Mouse (Mus musculus) common myeloid progenitor, adult 5-6 weeks (primary cell): ENCODE measurements around the gene Panx3. TPM values are rescaled to one million over a fixed set of nuclear protein-coding genes. Genes with fewer than 3 reads are reported as not detected.

Source experiments
- ATAC-seq: replicated peaks from 2 replicates; pipeline ENCODE4 v1.8.0; 2016; ENCODE audit warnings: low read depth, mild to moderate bottlenecking, moderate TSS enrichment, inconsistent platforms; ENCODE audit not compliant: poor library complexity, severe bottlenecking
- total RNA-seq: library from RNA; stranded (forward); fragments of 200-1000, 187-1606 nt; gene quantifications from 2 replicates; pipeline ENCODE4 v1.2.3, GENCODE M21; 2017

Panx3 gene
- total RNA-seq, 1 experiment from 2014 or later = not detected

GRCm38 (mm10) chr9:37636335-37636734 is 32.7 kb downstream of the Panx3 start:
- ATAC-seq = peak; percentile 98

- no peak for ATAC-seq
These were observed 34.8 kb downstream of the Panx3 start for GRCm38 (mm10) chr9:37634269-37634668.

- ATAC-seq = no peak
These were observed 36.7 kb downstream of the Panx3 start for GRCm38 (mm10) chr9:37632305-37632704.

GRCm38 (mm10) chr9:37629941-37630340 is 39.1 kb downstream of the Panx3 start:
- 0 out of 2 replicates have a peak, but pooled peaks have one; percentile 58 for ATAC-seq

- no peak for ATAC-seq
These were observed 40.5 kb downstream of the Panx3 start for GRCm38 (mm10) chr9:37628581-37628980.

DNA sequence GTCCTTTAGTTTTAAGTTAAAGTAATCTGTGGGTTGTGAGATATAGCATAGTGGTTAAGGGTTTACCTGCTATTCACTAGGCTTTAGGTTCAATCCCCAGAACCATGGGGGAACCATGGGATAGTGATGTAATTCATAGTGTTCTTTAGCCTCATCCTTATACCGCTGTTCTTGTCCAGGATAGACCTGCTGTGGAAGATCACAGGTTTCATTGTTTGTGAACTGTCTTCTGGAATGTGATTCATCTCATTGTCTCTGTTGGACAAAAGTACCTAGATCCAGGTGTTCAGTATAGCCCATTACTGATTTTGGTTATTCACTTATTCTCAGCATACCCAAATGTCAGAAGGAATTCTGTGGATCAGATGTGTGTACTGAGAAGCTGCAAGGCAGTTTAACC is 41.8 kb downstream of the Panx3 start:
- no peak for ATAC-seq

DNA sequence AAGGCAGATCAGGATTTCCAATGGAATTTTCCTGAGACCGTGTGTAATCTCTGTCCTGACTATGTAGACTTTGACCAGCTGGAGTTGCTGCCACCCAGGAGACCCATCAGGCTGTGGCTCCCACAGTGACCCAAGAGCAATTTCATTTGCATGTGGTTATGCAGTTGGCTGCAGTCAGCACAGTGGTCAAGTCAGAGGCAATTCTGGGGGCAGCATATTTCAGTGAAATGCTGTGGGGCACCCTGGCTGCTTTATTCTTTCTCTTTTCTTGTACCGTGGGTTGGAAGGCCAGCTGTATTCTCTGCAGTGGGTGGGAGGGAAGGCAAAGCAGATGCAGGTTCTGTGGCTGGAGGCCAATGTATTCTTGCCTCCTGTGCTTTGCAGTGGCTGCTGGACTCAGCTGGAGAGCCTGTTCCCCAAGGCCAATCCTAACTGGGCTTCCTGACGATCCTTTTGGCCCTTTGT is 42.9 kb downstream of the Panx3 start:
- ATAC-seq = no peak

- ATAC-seq = no peak
These were observed 43.4 kb downstream of the Panx3 start for GRCm38 (mm10) chr9:37625641-37626040.

- no peak for ATAC-seq
These were observed 43.9 kb downstream of the Panx3 start for GRCm38 (mm10) chr9:37625129-37625528.

DNA sequence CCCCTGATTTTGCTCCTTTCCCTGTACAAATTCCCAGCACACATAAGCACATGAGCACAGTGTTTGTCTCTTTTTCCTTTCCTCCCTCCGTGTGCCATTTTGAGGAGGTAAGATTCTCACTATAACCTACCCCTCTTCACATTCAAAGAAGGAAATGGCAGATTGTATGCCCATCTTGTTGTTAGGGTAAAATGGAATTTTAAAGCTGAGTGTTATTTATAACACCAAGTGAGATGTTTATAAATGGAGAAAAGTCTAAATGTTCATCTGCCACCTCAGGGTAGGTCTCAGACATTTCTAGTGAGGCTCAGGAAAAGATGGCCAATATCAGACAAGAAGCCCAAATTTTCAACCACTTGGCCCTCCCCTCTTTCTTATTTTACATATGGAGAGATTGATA is 44.5 kb downstream of the Panx3 start:
- no peak for ATAC-seq

- ATAC-seq = no peak
These were observed 45.1 kb downstream of the Panx3 start for GRCm38 (mm10) chr9:37623981-37624380.

GRCm38 (mm10) chr9:37621290-37621689 is 47.7 kb downstream of the Panx3 start:
- ATAC-seq = no peak

GRCm38 (mm10) chr9:37616770-37617169 is 52.3 kb downstream of the Panx3 start:
- peak; percentile 36; the same call in 1 of the 2 replicates for ATAC-seq

DNA sequence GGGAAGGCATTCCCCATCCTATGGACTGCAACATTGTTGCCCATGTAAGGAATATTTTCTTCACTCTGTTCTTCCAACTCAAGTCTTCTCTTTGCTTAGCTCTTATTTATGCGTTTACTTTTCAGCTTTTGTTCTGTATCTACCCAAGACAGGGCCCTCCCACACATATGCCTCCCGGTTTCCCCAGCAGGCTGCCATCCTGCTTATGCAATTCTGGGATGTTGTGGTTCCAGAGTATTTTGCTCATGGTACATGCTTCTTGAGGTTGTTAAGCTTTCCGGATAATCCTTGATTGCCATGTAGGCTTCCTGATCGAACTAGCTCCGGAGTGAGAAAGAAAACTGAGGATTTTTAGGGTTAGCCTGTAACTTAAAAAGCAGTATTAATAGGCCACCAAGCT is 53.8 kb downstream of the Panx3 start:
- no peak for ATAC-seq

DNA sequence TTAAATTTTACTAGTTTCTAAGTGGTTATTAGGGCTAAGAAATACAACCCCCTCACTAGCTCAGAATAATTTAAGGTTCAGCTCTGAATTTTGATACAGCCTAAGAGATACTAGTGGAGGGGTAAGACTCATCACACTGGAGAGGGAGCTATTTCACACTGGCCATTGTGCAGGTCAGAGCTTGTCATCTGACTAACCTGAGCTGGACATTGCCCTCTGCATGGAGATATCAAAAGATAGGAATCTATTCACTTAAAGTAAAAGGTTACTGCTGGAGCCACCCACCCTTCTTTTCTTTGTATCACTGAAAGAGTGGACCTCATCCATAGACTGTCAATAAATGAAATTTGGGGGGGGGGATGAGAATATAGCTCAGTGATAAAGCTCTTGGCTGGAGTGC is 54.7 kb downstream of the Panx3 start:
- ATAC-seq = no peak

DNA sequence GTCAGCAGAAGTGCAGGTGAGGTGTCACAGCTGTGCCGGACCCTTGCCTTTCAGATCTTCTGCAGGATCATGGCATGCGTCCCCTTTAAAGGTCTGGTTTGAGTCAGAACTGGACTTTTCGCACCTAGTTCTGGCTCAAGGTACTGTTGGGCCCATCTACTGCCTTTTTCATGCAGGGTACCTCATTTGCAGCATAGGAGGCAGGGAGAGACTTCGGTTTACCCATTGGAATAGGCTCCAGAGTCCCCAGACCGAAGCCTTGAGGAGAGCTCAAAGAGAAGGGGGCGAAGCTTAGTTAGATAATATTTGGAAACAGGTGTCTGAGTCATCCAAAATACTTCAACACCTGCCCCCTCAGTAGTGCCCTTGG is 55.1 kb downstream of the Panx3 start:
- ATAC-seq = peak; percentile 12

- peak; percentile 93 for ATAC-seq
These were observed 55.7 kb downstream of the Panx3 start, which contains the start of gene Spa17 for GRCm38 (mm10) chr9:37613182-37613910. Gene Spa17, minus strand, starts transcription at chr9:37613722.

Other genes starting within 250 kb of the Panx3 start
- 3.8 and 4.1 TPM in 2 replicates for gene Robo3, start 236.0 kb downstream of the Panx3 start, total RNA-seq
- gene Msantd2, start 179.9 kb downstream of the Panx3 start, total RNA-seq = 37.0 and 38.1 TPM in 2 replicates
- 2.5 and 2.9 TPM in 2 replicates for gene Esam, start 141.2 kb downstream of the Panx3 start, total RNA-seq
- 0.50 TPM in 1 of 2 replicates, not detected in the other for gene Vsig2, start 130.0 kb downstream of the Panx3 start, total RNA-seq
- gene Nrgn, start 116.3 kb downstream of the Panx3 start, total RNA-seq = 17.1 and 36.8 TPM in 2 replicates
- 11.8 and 12.2 TPM in 2 replicates for gene Siae, start 113.5 kb downstream of the Panx3 start, total RNA-seq
- 5.9 and 15.3 TPM in 2 replicates for gene Spa17, start 55.5 kb downstream of the Panx3 start, total RNA-seq
- gene Tbrg1, start 11.9 kb downstream of the Panx3 start, total RNA-seq = 48.8 and 69.2 TPM in 2 replicates
- gene Olfr160, start 47.0 kb upstream of the Panx3 start, total RNA-seq = not detected in 2 replicates
- gene Olfr874, start 75.9 kb upstream of the Panx3 start, total RNA-seq = not detected in 2 replicates
- not detected in 2 replicates for gene Olfr875, start 102.6 kb upstream of the Panx3 start, total RNA-seq
- gene Olfr876, start 133.8 kb upstream of the Panx3 start, total RNA-seq = not detected in 2 replicates
- gene Olfr877, start 185.0 kb upstream of the Panx3 start, total RNA-seq = not detected in 2 replicates
- not detected in 2 replicates for gene Olfr145, start 227.5 kb upstream of the Panx3 start, total RNA-seq
- gene Olfr878, start 248.6 kb upstream of the Panx3 start, total RNA-seq = not detected in 2 replicates